8 mouse cellular contexts compared by ENCODE assay signal in the genomic region with DNA sequence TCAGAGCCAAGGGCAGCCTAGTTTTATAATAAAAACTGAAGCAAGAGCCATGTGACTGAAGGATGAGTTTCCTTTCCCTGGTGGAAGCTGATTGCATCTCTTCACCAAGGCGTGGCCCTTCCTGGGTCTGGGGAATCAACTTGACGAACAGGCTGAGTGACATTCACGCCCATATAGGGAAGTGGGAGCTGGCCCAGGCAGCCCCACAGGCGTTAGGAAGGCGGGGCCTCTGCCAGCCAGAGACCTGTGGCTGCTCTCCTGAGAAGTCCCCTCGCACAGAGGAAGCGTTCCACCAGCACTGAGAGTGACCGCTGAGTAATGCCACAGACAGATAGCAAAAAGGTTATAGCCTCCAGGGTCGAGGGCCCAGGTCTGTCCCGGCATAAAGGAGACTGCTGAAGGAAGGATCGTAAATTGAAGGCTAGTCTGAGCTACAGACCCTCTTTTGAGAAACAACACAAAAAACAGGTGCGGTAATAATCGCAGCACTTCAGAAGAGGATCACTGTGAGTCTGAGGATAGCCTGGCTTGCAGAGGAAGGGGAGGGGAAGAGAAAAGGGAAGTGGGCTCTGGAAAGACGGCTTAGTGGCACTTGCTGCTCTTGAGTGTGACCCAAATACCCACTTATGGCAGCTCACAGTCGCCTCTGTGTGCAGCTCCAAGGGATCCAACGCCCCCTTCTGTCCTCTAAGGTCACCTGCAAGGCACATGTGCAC. TPM values are rescaled to one million over a fixed set of nuclear protein-coding genes. Genes with fewer than 3 reads are reported as not detected.
DNase-seq lines count a peak whose midpoint lies in the region; ATAC-seq lines count a peak whose summit lies in the region.

No protein-coding gene starts in this region.

- peak overlapping the region; percentile 66 for H3K9ac ChIP-seq in heart, embryonic 11.5 days (ENCODE audit: low read depth, low read length)
- peak overlapping the region; percentile 23; the same call in 1 of the 2 replicates for H3K9ac ChIP-seq in kidney, embryonic 15.5 days

- H3K4me3 ChIP-seq in embryonic facial prominence, embryonic 10.5 days, result peak overlapping the region; percentile 45
- H3K4me3 ChIP-seq in heart, embryonic 11.5 days (ENCODE audit: low read depth, low read length), result peak overlapping the region; percentile 21; the same call in 1 of the 2 replicates
- peak overlapping the region; percentile 29 for H3K4me3 ChIP-seq in kidney, embryonic 15.5 days (replicated peaks)

- no peaks in the 10 kb centered on the region for H3K27me3 ChIP-seq in embryonic facial prominence, embryonic 10.5 days (replicated peaks; ENCODE audit: low read depth, poor library complexity, severe bottlenecking)
- no peaks in the 10 kb centered on the region for H3K27me3 ChIP-seq in heart, embryonic 11.5 days (ENCODE audit: control insufficient read depth, insufficient read depth, low read length)
- H3K27me3 ChIP-seq in kidney, embryonic 15.5 days, result no peaks in the 10 kb centered on the region

- H3K27ac ChIP-seq in embryonic facial prominence, embryonic 10.5 days (replicated peaks), result peak overlapping the region; percentile 65
- peak overlapping the region; percentile 92 for H3K27ac ChIP-seq in heart, embryonic 11.5 days (ENCODE audit: low read depth, low read length)
- peak overlapping the region; percentile 78 for H3K27ac ChIP-seq in kidney, embryonic 15.5 days

- H3K4me1 ChIP-seq in embryonic facial prominence, embryonic 10.5 days, result peaks cover 22% of the 10 kb centered on the region
- H3K4me1 ChIP-seq in heart, embryonic 11.5 days (ENCODE audit: control insufficient read depth, insufficient read depth, low read length), result peaks cover 7% of the 10 kb centered on the region
- peaks cover 16% of the 10 kb centered on the region for H3K4me1 ChIP-seq in kidney, embryonic 15.5 days

- H3K4me2 ChIP-seq in heart, embryonic 11.5 days, result peak overlapping the region; percentile 64
- H3K4me2 ChIP-seq in kidney, embryonic 15.5 days, result peak overlapping the region; percentile 56

- WGBS in embryonic facial prominence, embryonic 10.5 days, result 2% methylated on average over 16 of the region's 16 CpGs
- WGBS in heart, embryonic 11.5 days (ENCODE audit: insufficient replicate concordance), result 1% methylated on average over 16 of the region's 16 CpGs
- WGBS in kidney, embryonic 15.5 days, result 1% methylated on average over 16 of the region's 16 CpGs

- no peaks in the 10 kb centered on the region for H3K36me3 ChIP-seq in embryonic facial prominence, embryonic 10.5 days (replicated peaks)
- H3K36me3 ChIP-seq in heart, embryonic 11.5 days (ENCODE audit: control insufficient read depth, insufficient read depth, low read length), result no peaks in the 10 kb centered on the region
- H3K36me3 ChIP-seq in kidney, embryonic 15.5 days, result no peaks in the 10 kb centered on the region

- DNase-seq in CD4-positive helper T cell, adult 2 months (ENCODE audit: low read depth, low spot score), result peak; percentile 77
- DNase-seq in WW6 (ENCODE audit: low read depth, low spot score), result peak; percentile 71
- DNase-seq in embryonic facial prominence, embryonic 10.5 days (ENCODE audit: low spot score), result peak; percentile 71
- peak; percentile 94 for DNase-seq in lung, postnatal 36 days
- peak; percentile 54 for DNase-seq in retina, adult 2 months (ENCODE audit: low read depth, low spot score)
- DNase-seq in yolk sac, embryonic 10.5 days (ENCODE audit: low spot score), result peak; percentile 68

- peak; percentile 50 for ATAC-seq in heart, embryonic 11.5 days (replicated peaks; ENCODE audit: insufficient number of reproducible peaks, low FRiP score, low TSS enrichment)
- ATAC-seq in kidney, embryonic 15.5 days (replicated peaks; ENCODE audit: low FRiP score), result peak; percentile 54

- no peaks in the 10 kb centered on the region for H3K9me3 ChIP-seq in embryonic facial prominence, embryonic 10.5 days
- H3K9me3 ChIP-seq in heart, embryonic 11.5 days (replicated peaks; ENCODE audit: control insufficient read depth, low read length), result no peaks in the 10 kb centered on the region
- no peaks in the 10 kb centered on the region for H3K9me3 ChIP-seq in kidney, embryonic 15.5 days (replicated peaks)

RNA-seq across cellular contexts. Expression of gene Gatad2a, which starts 5.2 kb away (rescaled TPM):
- polyA plus RNA-seq in embryonic facial prominence, embryonic 10.5 days (2016; fragmentation: Nextera tagmentation; extraction: Ambion mirVana), result 57.3 and 59.9 TPM in 2 replicates
- 52.9 and 59.0 TPM in 2 replicates for polyA plus RNA-seq in heart, embryonic 11.5 days (2014; fragmentation: Nextera tagmentation; extraction: Ambion mirVana)
- polyA plus RNA-seq in kidney, embryonic 15.5 days (2015; fragmentation: Nextera tagmentation; extraction: Ambion mirVana), result 40.0 and 42.2 TPM in 2 replicates

RNA-seq across cellular contexts. Expression of gene Mau2, which starts 41.2 kb away (rescaled TPM):
- 63.9 and 67.3 TPM in 2 replicates for polyA plus RNA-seq in embryonic facial prominence, embryonic 10.5 days (2016; fragmentation: Nextera tagmentation; extraction: Ambion mirVana)
- 35.5 and 38.1 TPM in 2 replicates for polyA plus RNA-seq in heart, embryonic 11.5 days (2014; fragmentation: Nextera tagmentation; extraction: Ambion mirVana)
- polyA plus RNA-seq in kidney, embryonic 15.5 days (2015; fragmentation: Nextera tagmentation; extraction: Ambion mirVana), result 51.7 and 55.7 TPM in 2 replicates

RNA-seq across cellular contexts. Expression of gene Sugp1, which starts 41.3 kb away (rescaled TPM):
- 53.5 and 56.5 TPM in 2 replicates for polyA plus RNA-seq in embryonic facial prominence, embryonic 10.5 days (2016; fragmentation: Nextera tagmentation; extraction: Ambion mirVana)
- polyA plus RNA-seq in heart, embryonic 11.5 days (2014; fragmentation: Nextera tagmentation; extraction: Ambion mirVana), result 25.1 and 26.1 TPM in 2 replicates
- 44.1 and 48.7 TPM in 2 replicates for polyA plus RNA-seq in kidney, embryonic 15.5 days (2015; fragmentation: Nextera tagmentation; extraction: Ambion mirVana)

Comparison
In these comparisons a context has a peak if more than half of its experiments do, and no peak if none do; other contexts are left out.
1. Peak in every context shown above with its lines: DNase-seq, ATAC-seq, H3K4me3 ChIP-seq and H3K27ac ChIP-seq.